Mouse (Mus musculus) retina, postnatal 1 day (tissue): ENCODE measurements around the gene Adamts3.

Experiments used
- DNase-seq: peaks from one replicate; pipeline ENCODE4 v3.0.0-alpha.2; 2012

Adamts3 gene

GRCm38 (mm10) chr5:89814552-89814951, 68.6 kb downstream of the Adamts3 start:
- no peak for DNase-seq

- no peak for DNase-seq
These were observed 82.8 kb downstream of the Adamts3 start for GRCm38 (mm10) chr5:89800181-89800816.

- DNase-seq, result no peak
These were observed 89.4 kb downstream of the Adamts3 start for GRCm38 (mm10) chr5:89793706-89794105.

- peak; percentile 3 for DNase-seq
These were observed 98.5 kb downstream of the Adamts3 start for GRCm38 (mm10) chr5:89784635-89785034.

GRCm38 (mm10) chr5:89779823-89780222, 103.3 kb downstream of the Adamts3 start:
- DNase-seq, result no peak

DNA sequence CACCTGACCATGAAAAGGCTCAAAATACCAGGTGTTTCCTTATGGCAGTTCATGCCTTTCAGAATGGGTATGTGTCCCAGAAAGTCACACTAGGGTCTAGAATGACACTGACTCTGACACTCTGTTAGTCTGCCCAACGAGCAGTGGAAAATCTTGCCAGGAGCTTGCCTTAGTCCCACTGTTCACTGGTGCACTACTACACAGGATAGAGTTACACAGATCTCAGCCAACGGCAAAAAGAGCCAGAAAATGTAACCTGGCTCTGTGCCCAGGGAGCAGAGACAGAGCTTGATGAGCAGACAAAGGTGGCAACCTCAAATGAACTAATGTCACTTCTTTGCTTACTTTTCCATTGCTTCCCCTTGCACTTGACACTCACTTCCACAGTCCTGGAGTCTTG, 104.5 kb downstream of the Adamts3 start:
- DNase-seq, result no peak

GRCm38 (mm10) chr5:89777411-89777810, 105.7 kb downstream of the Adamts3 start:
- no peak for DNase-seq

DNA sequence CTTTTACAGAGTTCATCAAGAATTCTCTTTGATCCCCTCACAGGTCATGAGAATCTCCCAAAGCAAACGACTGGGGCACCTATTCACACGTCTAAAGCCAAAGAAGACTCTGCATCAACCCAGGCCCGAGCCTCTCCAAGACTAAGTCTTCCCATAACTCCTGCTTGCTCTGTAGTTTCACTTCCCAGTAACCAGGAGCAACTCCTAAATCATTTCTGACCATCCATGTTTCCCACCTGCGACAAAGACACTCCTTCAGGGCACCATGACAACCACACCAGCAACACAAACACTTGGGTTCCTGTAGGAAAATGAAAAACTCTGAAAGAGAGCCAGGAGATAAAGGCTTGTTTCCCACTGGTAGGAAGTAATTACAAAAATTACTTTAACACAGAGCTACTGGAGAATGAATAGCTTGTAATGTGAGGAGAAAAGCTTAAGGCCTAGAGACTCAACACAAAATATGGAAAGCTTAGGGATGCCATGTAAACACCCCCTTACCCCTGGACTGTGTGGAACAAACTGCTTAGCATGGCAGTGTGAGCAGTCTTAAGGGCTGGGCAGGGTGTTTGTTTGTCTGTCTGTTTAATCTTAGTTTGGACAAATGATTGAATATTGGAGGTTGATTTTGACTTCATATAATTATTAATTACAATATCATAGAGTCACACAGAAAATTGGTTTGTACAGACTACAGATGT, 112.3 kb downstream of the Adamts3 start:
- no peak for DNase-seq

- peak; percentile 56 for DNase-seq
These were observed 119.6 kb downstream of the Adamts3 start for GRCm38 (mm10) chr5:89763189-89764187.

DNA sequence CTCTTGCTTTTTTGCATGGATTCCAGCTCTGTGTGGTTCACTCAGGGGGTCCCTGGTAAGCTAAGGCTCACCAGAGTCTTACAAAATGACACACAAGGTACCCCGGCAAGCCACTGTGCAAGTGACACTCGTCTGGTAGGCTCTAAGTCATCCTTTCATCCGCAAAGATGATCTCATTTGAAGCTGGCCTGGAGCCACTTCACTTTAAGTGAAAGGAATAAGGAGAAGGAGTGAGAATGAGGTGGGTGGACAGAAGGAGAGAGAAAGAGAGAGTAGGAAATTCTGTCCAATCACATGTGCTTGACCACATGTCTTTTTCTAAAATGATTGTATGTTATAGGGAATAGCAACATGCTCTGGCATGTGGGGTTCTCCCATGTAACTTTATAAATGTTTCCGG, 122.8 kb downstream of the Adamts3 start:
- no peak for DNase-seq

GRCm38 (mm10) chr5:89751836-89752235, 131.3 kb downstream of the Adamts3 start:
- no peak for DNase-seq

DNA sequence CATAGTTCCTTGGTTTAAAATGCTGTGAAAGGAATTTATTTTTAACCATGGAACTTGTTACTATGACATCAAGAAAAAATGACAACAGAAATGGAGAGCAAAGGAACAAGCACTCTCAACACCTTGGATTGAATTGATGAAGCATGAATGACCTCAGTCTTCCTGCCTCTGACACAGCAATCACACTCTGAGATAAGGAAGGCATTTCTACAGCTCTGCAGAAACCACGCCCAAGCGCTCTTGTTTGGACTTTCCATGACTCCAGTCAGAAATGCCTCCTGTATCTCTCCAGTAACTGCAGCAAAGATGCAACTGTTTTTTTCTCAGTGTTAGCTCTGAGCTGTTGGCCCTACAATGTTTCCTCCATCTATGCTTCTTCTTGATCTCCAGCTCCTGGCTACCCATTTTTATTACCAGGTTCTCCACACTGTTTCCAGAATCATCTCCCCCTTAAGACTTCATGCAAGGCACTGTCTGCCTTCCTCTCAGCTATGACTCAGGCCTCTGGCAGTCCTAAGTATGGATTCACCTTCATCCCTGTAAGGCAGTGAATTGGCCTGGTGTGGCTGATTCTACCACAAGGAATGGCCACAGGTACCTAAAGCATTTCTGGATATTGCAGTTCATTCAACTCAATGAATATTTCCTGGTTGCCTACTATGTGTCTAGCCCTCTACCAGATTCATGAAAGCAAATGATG, 134.8 kb downstream of the Adamts3 start:
- DNase-seq, result no peak

GRCm38 (mm10) chr5:89747149-89747659, 135.9 kb downstream of the Adamts3 start:
- no peak for DNase-seq

GRCm38 (mm10) chr5:89745112-89745511, 138.0 kb downstream of the Adamts3 start:
- DNase-seq, result no peak

DNA sequence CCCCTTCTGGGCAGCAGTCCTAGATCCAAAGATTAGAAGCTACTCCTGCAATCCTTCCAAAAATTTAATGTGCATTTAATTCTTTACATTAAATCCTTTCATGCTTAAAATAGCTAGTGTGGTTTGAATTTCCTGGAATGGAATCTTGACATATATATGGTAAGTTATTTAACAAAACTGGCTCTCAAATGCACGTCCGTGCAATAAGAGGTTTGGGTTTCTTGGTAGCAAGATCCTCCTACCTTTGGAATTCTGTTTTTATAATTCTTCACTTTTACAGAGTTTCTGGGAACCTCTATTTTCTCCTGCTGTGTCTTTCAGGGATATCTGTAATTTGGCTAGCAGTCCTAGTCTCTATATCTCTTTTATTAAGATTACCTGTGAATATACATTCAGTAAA, 148.4 kb downstream of the Adamts3 start:
- no peak for DNase-seq

- DNase-seq, result no peak
These were observed 152.7 kb downstream of the Adamts3 start for GRCm38 (mm10) chr5:89730411-89730810.

- no peak for DNase-seq
These were observed 155.0 kb downstream of the Adamts3 start for GRCm38 (mm10) chr5:89728117-89728516.

DNA sequence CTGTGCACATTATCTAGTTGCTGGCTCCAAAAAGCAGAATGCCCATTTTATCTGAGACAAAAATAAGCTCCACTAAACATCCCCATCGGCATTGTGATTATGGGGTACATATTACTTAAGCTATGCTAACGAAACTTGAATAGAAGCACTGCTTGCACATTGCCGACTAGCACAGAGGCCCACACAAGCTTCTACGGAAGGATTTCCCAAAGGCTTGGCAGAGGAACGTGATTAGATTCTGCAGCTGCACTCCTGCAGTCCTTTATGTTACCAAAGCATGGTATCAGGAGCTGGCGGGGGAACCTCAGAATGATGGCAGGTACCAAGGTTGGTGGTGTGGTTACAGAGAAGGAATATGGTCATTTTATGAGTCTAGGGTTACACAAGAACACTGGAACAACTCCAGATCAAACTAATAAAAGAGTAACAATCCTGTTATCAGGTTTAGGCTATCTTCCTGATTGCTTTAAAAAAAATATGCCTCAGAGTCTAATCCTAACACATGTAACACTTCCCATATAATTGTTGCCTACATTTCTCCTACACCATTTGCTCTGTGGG, 155.6 kb downstream of the Adamts3 start:
- DNase-seq, result no peak

GRCm38 (mm10) chr5:89714552-89714951, 168.6 kb downstream of the Adamts3 start:
- peak; percentile 10 for DNase-seq

DNA sequence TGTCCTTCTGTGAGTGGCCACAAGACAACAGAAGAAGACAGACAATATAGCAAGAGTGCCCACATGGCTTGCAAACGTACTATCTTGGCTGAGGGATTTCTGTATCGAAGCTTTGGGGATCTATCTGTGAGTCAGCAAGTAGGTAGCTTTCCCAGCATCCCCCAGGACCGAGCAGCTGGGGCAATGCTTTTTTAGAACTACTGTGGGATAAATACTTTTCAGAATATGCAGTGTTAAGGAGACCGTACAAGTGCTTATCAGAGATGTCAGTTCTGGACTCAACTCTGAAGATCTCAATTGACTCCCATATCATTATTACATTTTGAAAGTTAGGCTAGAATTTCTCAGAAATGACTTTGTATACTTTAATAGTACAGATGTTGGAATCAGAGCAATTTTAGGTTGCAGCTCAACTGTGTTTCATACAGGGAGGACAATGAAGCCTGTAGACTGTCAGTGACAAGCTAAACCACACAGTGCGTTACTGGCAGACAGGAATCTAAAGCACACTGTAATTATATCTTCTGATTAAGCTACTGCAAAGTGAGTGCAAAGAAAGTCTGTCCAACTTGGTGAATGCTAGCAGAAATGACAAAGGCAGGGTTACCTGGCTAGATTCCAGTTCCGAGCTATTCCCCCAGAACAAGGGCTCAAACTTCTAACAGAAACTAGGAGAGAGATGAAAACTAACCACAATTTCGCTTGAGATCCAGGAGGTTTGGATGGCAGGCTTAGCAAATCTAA, 171.8 kb downstream of the Adamts3 start:
- DNase-seq, result no peak

DNA sequence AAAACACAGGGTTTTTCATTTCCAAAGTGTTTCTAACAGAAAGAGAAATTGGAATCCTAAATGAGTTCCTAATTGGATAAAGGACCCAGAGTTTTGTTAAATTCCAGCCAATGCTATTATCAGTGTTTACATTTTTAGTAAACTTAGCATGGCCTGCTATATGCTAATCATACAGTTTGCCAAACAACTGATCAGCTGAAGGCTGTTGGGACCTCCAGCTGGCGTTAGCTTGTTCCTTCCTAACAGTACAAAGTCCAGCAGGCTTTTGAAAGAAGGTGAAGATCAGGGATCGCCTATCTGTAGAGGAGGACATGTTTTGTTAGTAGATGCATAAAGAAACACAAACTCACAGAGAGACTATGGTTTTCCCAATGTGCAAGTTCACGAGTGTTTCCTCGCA, 173.7 kb downstream of the Adamts3 start:
- DNase-seq, result no peak
